Mouse (Mus musculus): ENCODE data around the gene Grrp1.

DNA sequence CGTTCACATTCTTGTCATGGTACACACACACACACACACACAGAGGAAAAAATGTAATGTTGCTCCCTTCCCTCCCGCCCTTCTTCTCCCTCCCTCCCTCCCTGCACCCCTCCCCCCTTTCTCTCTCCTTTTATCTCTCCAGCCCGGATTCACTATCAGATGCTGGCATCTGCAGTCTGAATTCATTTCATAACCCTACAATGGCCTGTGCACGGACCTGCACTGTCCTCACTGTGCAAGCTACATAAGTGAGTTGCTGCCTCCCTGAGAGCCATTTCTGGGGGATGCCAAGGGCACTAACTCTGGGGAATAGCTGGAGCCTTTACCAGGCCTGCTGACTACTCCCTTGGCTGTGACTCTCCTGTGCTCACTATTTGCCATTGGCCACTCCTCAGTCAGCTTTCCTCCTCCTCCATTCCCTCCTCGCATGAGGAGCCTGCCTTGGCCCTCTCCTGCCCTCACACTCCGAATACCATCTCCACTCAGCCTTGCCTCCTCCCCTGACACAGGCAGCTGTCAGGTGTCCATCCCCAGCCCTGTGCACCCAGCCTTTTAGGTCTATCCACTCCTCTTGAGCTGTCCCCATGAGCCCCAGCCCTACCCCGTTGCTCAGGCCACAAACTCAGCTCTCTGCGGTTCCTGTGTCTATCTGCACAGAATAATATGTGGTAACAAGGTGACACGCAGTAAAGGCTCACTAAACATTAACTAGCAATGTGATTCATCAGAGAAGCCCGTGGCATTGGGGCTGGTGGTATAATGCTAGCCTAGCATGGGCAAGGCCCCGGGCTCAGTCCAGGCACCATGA, 30.9 kb downstream of the Grrp1 start:
- TF ChIP-seq CTCF (conservative IDR thresholded peaks at IDR 0.05; ENCODE audit: low read length) (no peak), NANOG (IDR thresholded peaks at IDR 0.05; ENCODE audit: borderline replicate concordance, low read length) (no peak)
